Mouse (Mus musculus) embryonic facial prominence, embryonic 13.5 days (tissue): ENCODE measurements around the gene Fam227b. TPM values are rescaled to one million over a fixed set of nuclear protein-coding genes. Genes with fewer than 3 reads are reported as not detected.

Experiments used
- ATAC-seq: fragments of 200-750 bp; cut with Nextera tagmentation; 2 replicates; pipeline ENCODE4 v1.8.0; 2017; ENCODE audit warnings: low read depth; ENCODE audit not compliant: insufficient number of reproducible peaks, insufficient read depth, low FRiP score, low TSS enrichment
- H3K27ac ChIP-seq: fragments of 300-500 bp; sonication (generic); 2 replicates; pipeline ENCODE4 v1.5.1; 2015; ENCODE audit warnings: moderate library complexity, mild to moderate bottlenecking, inconsistent platforms
- H3K27me3 ChIP-seq: fragments of 300-500 bp; sonication (generic); 2 replicates; pipeline ENCODE4 v1.6.1; 2015; ENCODE audit warnings: mild to moderate bottlenecking, inconsistent platforms
- H3K36me3 ChIP-seq: fragments of 300-500 bp; sonication (generic); 2 replicates; pipeline ENCODE4 v1.6.1; 2015; ENCODE audit warnings: mild to moderate bottlenecking, inconsistent platforms
- H3K4me1 ChIP-seq: fragments of 300-500 bp; sonication (generic); 2 replicates; pipeline ENCODE4 v1.6.1; 2015; ENCODE audit warnings: inconsistent platforms
- H3K4me2 ChIP-seq: fragments of 300-500 bp; sonication (generic); 2 replicates; pipeline ENCODE4 v1.6.1; 2015; ENCODE audit warnings: moderate library complexity, mild to moderate bottlenecking, inconsistent platforms
- H3K4me3 ChIP-seq: fragments of 300-500 bp; sonication (generic); 2 replicates; pipeline ENCODE4 v1.5.1; 2015; ENCODE audit warnings: mild to moderate bottlenecking, inconsistent platforms
- H3K9ac ChIP-seq: fragments of 300-500 bp; sonication (generic); 2 replicates; pipeline ENCODE4 v1.6.1; 2015; ENCODE audit warnings: mild to moderate bottlenecking, inconsistent platforms
- H3K9me3 ChIP-seq: fragments of 300-500 bp; sonication (generic); 2 replicates; pipeline ENCODE4 v1.6.1; 2016; ENCODE audit warnings: inconsistent platforms
- WGBS: fragments of 180-500 bp; shearing (Covaris S2); methylation state at CpG from one replicate; pipeline ENCODE4 v1.1.7; 2015; ENCODE audit warnings: mixed read lengths; 5-methylcytosine and 5-hydroxymethylcytosine counted together
- polyA plus RNA-seq: library from polyadenylated mRNA; unstranded; fragments of >200 nt; fragmentation: Nextera tagmentation; extraction: Ambion mirVana; gene quantifications from 2 replicates; pipeline ENCODE4 v1.2.1, GENCODE M21; 2015

Gene Fam227b
- polyA plus RNA-seq, 1 experiment from 2014 or later = not detected

DNA sequence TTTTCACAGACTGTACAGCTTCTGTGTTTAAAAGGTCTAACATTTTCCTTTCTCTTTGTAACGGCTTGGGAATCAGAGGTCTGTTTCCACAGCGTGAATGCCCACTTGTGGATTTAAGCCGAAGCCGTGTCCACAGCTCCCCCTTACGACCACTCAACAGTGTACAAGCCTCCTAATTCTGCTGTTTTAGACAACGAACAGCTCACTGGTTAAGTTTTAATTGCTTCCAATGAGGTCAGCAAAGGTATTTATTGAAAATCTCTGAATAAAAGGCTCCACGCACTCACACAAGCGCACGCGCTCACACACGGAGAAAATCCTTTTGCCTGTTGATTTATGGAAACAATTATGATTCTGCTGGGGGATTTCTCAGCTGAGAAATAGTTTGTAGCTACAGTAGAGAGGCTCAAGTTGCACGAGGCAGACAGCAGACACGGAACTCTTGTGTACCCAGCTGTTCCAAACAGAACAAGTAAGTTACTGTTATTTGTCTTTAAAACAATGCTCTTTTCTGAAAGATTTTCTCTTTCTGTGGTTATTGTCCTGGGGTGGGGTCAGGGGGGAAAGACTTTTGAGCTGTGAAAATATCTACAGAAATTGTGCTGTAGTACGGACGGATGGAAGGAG, 117.3 kb downstream of the Fam227b start, which contains the start of gene Fgf7:
Fgf7 (plus strand) TSS at position 280 of the 627 bp plus-strand sequence.
- peaks cover 15% of the 10 kb centered on the region; the same call in 1 of the 2 replicates for H3K4me1 ChIP-seq
- peak within 1 kb of the TSS; percentile 31 for H3K4me3 ChIP-seq
- no peaks in the 10 kb centered on the region for H3K27me3 ChIP-seq
- H3K36me3 ChIP-seq = no peaks in the 10 kb centered on the region
- no peaks in the 10 kb centered on the region for H3K9me3 ChIP-seq
- ATAC-seq = no peak
- WGBS = 29% methylated on average over 15 of the region's 15 CpGs
- H3K4me2 ChIP-seq = peak within 1 kb of the TSS; percentile 56
- peak within 1 kb of the TSS; percentile 53; the same call in 1 of the 2 replicates for H3K27ac ChIP-seq
- H3K9ac ChIP-seq = peak within 1 kb of the TSS; percentile 44

GRCm38 (mm10) chr2:126033114-126033972, 118.5 kb downstream of the Fam227b start:
- Histone ChIP-seq H3K27ac (no peak overlapping the region), H3K9me3 (no peaks in the 10 kb centered on the region), H3K4me2 (no peak overlapping the region), H3K4me3 (no peak overlapping the region), H3K27me3 (no peaks in the 10 kb centered on the region), H3K36me3 (no peaks in the 10 kb centered on the region), H3K9ac (no peak overlapping the region), H3K4me1 (peaks cover 15% of the 10 kb centered on the region; the same call in 1 of the 2 replicates)
- ATAC-seq = no peak
- WGBS = 76% methylated on average over 8 of the region's 8 CpGs

DNA sequence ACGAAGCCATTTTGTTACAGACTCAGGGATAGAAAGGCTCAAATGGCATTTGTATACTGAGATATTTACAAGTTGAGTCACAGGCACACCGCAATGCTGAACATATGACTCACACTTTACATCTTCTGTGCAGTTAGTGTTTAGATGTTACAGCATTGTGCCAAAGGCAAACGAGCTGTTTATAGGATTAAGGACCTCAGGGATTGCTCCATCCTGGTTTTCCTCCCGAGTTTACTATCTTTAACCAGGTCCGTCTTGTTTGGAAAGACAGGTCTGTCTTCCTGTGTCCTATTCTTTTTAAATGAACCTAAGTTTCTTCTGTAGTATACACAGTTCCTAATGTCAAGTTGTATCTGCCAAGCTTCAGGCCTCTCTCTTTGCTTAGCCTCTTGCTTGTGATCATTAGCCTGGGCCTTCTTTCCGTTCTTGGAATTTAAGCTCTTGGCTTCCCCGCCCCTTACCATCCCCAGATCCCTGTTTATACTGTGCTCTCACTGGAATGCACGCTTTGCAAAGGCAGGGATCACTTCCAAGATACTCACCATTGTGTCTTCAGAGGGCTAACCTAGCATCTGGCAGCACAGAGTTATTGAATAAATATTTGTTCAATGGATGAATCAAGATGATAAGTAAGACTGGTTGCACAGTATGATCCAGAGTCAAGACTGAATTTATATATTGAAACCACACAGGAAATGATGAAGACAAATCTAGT, 120.5 kb downstream of the Fam227b start:
- 60% methylated on average over 8 of the region's 8 CpGs for WGBS
- Histone ChIP-seq H3K27me3 (no peaks in the 10 kb centered on the region), H3K4me3 (no peak overlapping the region), H3K9ac (no peak overlapping the region), H3K4me1 (peaks cover 15% of the 10 kb centered on the region; the same call in 1 of the 2 replicates), H3K9me3 (no peaks in the 10 kb centered on the region), H3K4me2 (no peak overlapping the region), H3K36me3 (no peaks in the 10 kb centered on the region), H3K27ac (no peak overlapping the region)
- no peak for ATAC-seq

GRCm38 (mm10) chr2:126015763-126016473, 135.9 kb downstream of the Fam227b start:
- Histone ChIP-seq H3K4me2 (no peak overlapping the region), H3K9me3 (no peaks in the 10 kb centered on the region), H3K4me3 (no peak overlapping the region), H3K27me3 (no peaks in the 10 kb centered on the region), H3K27ac (no peak overlapping the region), H3K9ac (no peak overlapping the region), H3K36me3 (no peaks in the 10 kb centered on the region), H3K4me1 (no peaks in the 10 kb centered on the region)
- WGBS = 51% methylated on average over 3 of the region's 3 CpGs
- ATAC-seq = no peak

GRCm38 (mm10) chr2:126014989-126015710, 136.7 kb downstream of the Fam227b start:
- no peaks in the 10 kb centered on the region for H3K27me3 ChIP-seq
- H3K27ac ChIP-seq = no peak overlapping the region
- H3K4me3 ChIP-seq = no peak overlapping the region
- WGBS = 43% methylated on average over 12 of the region's 12 CpGs
- H3K9ac ChIP-seq = no peak overlapping the region
- no peak for ATAC-seq
- H3K36me3 ChIP-seq = no peaks in the 10 kb centered on the region
- H3K4me2 ChIP-seq = no peak overlapping the region
- H3K4me1 ChIP-seq = no peaks in the 10 kb centered on the region
- H3K9me3 ChIP-seq = no peaks in the 10 kb centered on the region

- no peaks in the 10 kb centered on the region for H3K4me1 ChIP-seq
- no peak for ATAC-seq
- H3K27me3 ChIP-seq = no peaks in the 10 kb centered on the region
- no peak overlapping the region for H3K4me2 ChIP-seq
- 82% methylated on average over 2 of the region's 2 CpGs for WGBS
- no peak overlapping the region for H3K27ac ChIP-seq
- no peak overlapping the region for H3K4me3 ChIP-seq
- no peaks in the 10 kb centered on the region for H3K36me3 ChIP-seq
- no peaks in the 10 kb centered on the region for H3K9me3 ChIP-seq
- no peak overlapping the region for H3K9ac ChIP-seq
Observed at GRCm38 (mm10) chr2:126006742-126007141, 145.1 kb downstream of the Fam227b start.

GRCm38 (mm10) chr2:126006088-126006487, 145.7 kb downstream of the Fam227b start:
- H3K4me1 ChIP-seq = no peaks in the 10 kb centered on the region
- no peak overlapping the region for H3K27ac ChIP-seq
- no peaks in the 10 kb centered on the region for H3K36me3 ChIP-seq
- no peaks in the 10 kb centered on the region for H3K27me3 ChIP-seq
- ATAC-seq = no peak
- H3K4me2 ChIP-seq = no peak overlapping the region
- no peak overlapping the region for H3K9ac ChIP-seq
- no peak overlapping the region for H3K4me3 ChIP-seq
- WGBS = 46% methylated on average over 3 of the region's 3 CpGs
- H3K9me3 ChIP-seq = no peaks in the 10 kb centered on the region

DNA sequence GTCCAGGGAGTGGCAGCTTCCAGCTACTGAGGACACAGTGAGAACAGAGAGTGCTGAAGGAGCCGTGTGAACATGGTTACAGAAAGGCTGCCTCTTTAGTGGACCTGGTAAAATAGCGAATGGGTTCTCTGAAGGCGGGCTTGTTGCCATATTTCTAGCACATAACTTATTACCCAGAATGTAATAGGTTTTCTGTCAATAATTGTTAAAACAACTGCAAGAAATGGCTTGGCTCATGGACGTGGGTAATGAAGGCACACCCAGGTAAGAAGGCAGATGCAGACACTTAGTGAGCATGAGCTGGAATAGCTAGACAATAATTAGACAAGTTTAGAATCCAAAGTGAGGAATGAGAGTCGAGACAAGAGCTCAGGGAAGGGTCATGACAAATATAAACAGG, 149.5 kb downstream of the Fam227b start:
- WGBS = 79% methylated on average over 5 of the region's 5 CpGs

GRCm38 (mm10) chr2:125975808-125976345, 175.9 kb downstream of the Fam227b start:
- Histone ChIP-seq H3K27me3 (no peaks in the 10 kb centered on the region), H3K36me3 (0 out of 2 replicates have a peak, but pooled peaks cover 5% of the 10 kb centered on the region), H3K27ac (no peak overlapping the region; the same call in 1 of the 2 replicates), H3K9me3 (no peaks in the 10 kb centered on the region), H3K4me2 (no peak overlapping the region), H3K9ac (no peak overlapping the region), H3K4me1 (peaks cover 19% of the 10 kb centered on the region), H3K4me3 (no peak overlapping the region)
- 46% methylated on average over 5 of the region's 5 CpGs for WGBS
- ATAC-seq = no peak

More for the DNA sequence above, 149.5 kb downstream of the Fam227b start:
- Histone ChIP-seq H3K27ac (no peak overlapping the region), H3K9me3 (no peaks in the 10 kb centered on the region), H3K9ac (no peak overlapping the region), H3K4me1 (no peaks in the 10 kb centered on the region), H3K36me3 (no peaks in the 10 kb centered on the region), H3K4me3 (no peak overlapping the region), H3K4me2 (no peak overlapping the region), H3K27me3 (no peaks in the 10 kb centered on the region)
- ATAC-seq = no peak

- H3K4me1 ChIP-seq = peaks cover 19% of the 10 kb centered on the region
- no peaks in the 10 kb centered on the region for H3K27me3 ChIP-seq
- H3K4me3 ChIP-seq = no peak overlapping the region
- H3K9me3 ChIP-seq = no peaks in the 10 kb centered on the region
- ATAC-seq = no peak
- 0 out of 2 replicates have a peak, but pooled peaks cover 5% of the 10 kb centered on the region for H3K36me3 ChIP-seq
- H3K4me2 ChIP-seq = no peak overlapping the region
- no peak overlapping the region for H3K27ac ChIP-seq
- H3K9ac ChIP-seq = no peak overlapping the region
- WGBS = 93% methylated on average over 10 of the region's 10 CpGs
Observed at GRCm38 (mm10) chr2:125975206-125975605, 176.6 kb downstream of the Fam227b start.
